Mouse (Mus musculus) megakaryocyte progenitor cell, adult 5-6 weeks (primary cell): ENCODE results near the gene Slf2. TPM values are rescaled to one million over a fixed set of nuclear protein-coding genes. Genes with fewer than 3 reads are reported as not detected.

ENCODE experiments used
- ATAC-seq: replicated peaks from 2 replicates; pipeline ENCODE4 v1.8.0; 2016; ENCODE audit warnings: mild to moderate bottlenecking, moderate TSS enrichment, inconsistent platforms; ENCODE audit not compliant: poor library complexity
- total RNA-seq, 2 experiments: library from RNA; stranded (forward) in 1 of 2; stranded (reverse) in 1 of 2; fragments of 157-497, 149-512 nt in 1 of 2; fragments of 200-1000 nt in 1 of 2; gene quantifications; 2 replicates each; pipeline versions ENCODE4 v1.2.3 to v1.2.4; 2015 to 2017

The Slf2 gene
- total RNA-seq, 2 experiments from 2014 or later, result 34.7 to 35.4 TPM

DNA sequence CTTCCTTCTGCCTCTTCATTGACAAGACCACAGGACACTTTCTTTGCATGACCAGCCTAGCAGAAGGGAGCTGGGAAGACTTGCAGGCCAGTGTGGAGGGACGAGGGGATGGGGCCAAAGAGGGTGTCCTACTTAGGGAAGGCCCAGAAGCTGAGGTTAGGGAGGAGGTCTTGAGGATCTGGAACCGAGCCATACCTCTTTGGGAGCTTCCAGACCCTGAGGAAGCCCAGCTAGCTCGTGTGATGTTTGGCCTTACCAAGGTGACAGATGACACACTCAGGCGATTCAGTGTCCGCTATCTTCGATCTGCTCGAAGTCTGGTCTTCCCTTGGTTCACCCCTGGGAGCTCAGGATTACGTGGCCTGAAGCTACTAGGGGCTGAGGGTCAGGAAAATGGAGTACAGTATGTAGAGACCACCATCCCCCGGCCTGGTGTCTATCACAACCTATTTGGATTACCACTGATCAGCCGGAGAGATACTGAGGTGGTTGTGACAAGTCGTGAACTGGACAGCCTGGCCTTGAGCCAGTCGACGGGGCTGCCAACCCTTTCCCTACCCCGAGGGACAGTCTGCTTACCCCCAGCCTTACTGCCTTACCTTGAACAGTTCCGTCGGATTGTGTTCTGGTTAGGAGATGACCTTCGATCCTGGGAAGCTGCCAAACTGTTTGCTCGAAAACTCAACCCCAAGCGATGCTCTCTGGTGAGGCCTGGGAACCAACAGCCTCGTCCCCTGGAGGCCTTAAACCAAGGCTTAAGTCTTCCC lies 76.7 kb downstream of the Slf2 start:
- no peak for ATAC-seq

DNA sequence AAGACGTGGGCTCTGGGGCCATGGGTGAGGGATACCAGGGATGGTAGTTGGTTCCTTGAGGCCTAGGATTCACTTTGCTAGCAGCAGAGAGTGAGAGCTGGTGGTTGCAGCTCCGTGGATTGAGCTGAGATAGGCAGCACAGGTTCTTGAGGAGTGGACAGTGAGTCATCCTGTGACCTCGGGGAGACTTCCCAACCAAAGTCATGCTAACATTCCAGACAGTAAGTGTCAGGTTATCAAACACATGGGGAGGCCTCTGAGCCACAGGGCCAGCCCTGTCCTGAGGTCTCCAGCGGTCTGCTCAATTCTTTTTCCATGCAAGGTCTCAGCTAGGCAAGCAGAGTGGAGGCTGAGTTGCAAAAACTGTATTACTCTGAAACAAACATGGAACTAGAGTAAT lies 79.7 kb downstream of the Slf2 start:
- ATAC-seq, result no peak

DNA sequence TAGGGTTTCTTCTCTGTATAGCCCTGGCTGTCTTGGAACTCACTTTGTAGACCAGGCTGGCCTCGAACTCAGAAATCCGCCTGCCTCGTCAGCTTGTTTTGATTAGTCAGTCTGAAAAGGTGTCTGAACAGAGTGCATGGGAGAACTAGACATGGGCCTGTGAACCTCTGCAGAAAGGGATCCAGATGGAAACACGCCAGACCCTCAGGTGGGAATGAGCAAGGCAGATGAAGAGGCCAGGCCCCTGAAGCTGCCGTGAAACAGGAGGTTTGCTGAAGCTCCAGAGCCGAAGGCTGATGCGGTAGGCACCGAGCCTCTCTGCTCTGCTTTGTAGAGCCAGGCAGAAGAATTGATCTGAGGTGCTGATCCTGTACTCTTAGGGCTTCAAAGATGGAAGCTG lies 81.3 kb downstream of the Slf2 start:
- no peak for ATAC-seq

- ATAC-seq, result no peak
Observed at GRCm38 (mm10) chr19:45012636-45013035, 81.7 kb downstream of the Slf2 start.

- ATAC-seq, result no peak
Observed at GRCm38 (mm10) chr19:45013581-45014225, 82.8 kb downstream of the Slf2 start.

DNA sequence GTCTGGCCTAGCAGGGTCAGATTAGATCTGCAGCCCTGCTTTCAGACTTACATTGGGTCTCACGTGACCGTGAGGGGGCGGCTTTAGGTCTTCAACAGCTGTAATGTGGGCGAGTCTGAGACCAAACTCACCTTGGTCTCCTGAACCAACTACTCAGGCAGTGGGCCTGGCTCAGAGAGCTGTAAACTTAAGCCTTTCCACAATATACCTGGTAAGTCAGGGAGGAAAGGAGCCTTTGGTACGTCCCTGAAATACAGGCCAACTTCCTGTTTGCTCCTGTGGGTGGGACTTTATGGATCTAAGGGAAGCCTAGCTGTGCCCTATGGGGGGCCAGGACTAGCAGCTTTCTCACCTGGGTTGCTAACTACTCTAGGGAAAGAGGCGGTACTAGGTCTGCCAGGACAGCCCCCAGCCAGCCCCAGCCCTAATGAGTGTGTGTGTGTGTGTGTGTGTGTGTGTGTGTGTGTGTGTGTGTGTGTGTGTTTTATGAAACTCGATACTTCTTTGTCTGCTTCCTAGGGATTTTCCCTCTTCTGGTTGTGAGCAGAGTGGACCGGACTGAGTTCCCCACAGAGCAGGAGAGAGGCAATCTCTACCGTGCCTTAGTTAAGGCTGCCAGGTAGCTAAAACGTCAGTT lies 83.5 kb downstream of the Slf2 start, which contains the start of gene Lzts2:
Gene Lzts2 (plus strand): TSS at position 80 of the 637 bp plus-strand sequence.
- ATAC-seq, result no peak

DNA sequence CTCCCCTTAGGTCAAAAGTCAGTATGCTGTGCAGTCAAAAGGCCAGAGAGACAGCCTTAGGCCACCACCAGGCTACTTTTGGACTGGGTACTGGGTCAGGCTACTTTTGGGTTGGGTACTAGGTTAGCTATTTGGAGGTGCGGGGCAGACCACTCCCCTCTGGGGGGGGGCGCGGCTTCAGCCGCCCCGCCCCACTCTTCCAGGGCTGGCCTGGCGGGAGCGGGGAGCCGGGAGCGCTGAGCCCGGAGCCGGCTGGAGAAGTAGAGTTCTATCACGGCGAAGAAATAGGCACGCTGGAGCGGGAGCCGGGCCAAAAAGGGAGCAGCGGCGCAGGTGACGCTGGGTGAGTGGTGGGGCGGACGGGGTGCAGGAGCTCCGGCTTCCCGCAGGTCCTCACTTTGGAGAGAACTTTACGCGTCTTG lies 84.0 kb downstream of the Slf2 start:
- ATAC-seq, result no peak

DNA sequence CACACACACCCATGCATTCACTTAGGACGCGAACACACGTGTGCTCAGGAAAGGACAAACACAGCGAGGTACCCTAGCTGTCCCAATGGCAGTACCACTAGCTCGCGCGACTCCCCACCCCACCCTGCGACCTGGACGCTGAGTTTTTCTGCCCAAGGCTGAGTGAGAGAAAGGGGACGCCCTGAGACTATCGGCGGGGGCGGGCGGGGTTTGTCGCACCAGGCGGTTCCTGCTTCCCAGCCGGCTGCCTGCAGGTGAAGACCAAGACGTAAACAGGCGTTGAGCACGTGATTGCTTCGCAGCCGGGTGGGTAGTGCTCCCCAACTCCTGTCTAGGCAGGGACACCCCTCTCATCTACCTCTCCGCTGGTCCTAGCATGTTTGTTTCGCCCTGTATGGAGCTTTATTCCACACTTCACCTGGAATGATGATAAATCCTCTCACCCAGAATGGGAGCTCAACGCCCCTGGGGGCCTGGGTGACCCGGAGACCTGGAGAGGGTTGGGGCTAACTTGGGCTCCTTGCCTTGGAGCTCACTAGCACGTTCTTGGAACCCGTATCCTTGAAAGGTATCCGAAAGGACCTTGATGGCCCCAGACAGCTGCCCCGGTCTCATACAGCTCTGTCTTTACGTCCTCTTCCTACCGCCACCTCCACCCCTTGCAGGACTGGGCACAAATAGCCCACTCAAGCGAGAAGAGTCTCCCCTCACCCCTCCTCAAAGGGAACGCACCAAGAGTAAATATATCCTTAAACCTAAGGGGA lies 84.7 kb downstream of the Slf2 start:
- ATAC-seq, result peak; percentile 30

DNA sequence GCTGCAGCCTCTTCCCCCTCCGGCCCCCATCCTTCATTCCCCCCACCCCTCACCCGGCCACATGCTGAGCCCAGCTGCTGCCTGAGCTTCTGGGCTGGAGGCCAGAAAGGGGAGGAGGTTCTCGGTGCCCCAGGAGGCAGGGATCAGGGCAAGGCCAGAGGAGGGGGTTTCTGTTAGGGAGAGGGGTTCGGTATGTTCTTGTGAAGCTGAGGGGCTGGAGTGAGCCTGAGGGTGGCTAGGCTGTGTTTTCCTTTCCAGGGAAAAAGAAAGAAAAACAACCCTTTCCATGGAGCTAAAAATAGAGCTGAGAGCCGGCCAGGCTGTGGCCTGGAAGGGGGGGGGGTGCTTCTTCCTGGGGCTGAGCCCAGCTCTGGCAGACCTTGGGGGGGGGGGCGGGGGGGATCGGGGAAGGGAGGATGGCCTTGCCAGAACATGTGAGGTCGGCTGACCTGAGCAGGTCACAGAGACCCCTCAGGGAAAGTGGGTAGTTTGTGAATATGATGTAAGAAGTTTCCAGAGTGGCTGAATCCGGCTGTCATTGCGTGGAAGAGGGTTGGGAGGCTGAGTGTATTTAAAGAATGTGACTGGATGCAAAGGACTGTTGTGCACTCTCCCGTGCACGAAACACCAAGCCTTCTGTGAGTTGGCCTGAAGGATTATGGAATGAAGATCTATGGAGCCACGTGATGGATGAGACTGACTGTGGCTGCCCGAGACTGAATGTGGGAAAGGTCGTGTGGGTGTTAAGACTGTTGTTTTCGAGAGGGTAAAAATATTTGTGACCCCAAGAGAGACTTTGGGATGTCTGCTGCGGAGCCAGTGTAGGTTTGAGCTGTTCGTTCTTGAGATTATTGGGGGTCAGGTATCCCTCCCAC lies 85.6 kb downstream of the Slf2 start:
- peak; percentile 10 for ATAC-seq

DNA sequence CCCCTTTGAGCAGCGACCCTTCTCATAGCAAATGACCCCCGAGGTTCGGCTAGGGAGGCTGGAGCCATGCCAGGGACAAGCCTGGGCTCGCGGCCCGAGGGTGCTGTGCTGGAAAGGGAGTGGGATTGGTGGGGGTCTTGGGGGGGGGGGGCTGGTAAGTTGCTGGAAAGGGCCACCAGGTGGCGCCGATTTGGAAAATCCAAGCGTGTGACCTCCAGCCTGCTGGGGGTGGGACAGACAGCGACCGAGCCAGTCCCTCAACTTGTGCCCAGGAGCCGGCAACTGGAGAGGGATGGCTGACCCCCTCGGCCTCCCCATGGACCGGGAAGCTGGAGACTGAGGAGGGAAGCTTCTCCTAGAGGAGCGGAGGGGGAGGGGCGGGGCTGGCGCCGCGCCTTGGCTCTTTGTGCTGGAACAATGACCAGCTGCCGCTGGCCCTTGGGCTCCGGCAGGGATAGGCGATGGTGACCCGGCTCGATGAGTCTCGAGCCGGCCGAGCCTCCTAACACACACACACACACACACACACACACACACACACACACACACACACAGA lies 86.3 kb downstream of the Slf2 start:
- ATAC-seq, result peak; percentile 27

GRCm38 (mm10) chr19:45017909-45018308 lies 87.0 kb downstream of the Slf2 start:
- ATAC-seq, result no peak

GRCm38 (mm10) chr19:45018351-45018831 lies 87.4 kb downstream of the Slf2 start:
- no peak for ATAC-seq

DNA sequence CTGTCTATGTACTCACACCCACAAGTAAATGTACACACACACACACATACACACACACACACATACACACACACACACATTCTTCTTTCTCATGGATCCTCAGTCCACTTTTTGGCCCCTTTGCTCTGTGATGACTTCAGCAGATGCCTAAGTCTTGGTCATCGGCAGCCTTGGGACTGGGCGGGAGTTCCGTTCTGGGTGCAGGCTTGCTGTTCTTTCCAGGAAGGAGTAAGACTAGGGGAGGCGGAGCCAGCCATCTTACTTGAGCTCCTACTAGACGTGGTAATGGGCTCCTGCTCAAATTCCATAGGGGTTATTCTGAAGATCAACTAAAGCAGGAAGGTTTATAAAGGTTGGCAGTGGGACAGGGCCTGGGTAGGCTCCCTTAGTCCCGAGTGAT lies 89.4 kb downstream of the Slf2 start:
- no peak for ATAC-seq

GRCm38 (mm10) chr19:45021362-45021761 lies 90.4 kb downstream of the Slf2 start:
- ATAC-seq, result no peak

GRCm38 (mm10) chr19:45023993-45024392 lies 93.0 kb downstream of the Slf2 start:
- no peak for ATAC-seq

DNA sequence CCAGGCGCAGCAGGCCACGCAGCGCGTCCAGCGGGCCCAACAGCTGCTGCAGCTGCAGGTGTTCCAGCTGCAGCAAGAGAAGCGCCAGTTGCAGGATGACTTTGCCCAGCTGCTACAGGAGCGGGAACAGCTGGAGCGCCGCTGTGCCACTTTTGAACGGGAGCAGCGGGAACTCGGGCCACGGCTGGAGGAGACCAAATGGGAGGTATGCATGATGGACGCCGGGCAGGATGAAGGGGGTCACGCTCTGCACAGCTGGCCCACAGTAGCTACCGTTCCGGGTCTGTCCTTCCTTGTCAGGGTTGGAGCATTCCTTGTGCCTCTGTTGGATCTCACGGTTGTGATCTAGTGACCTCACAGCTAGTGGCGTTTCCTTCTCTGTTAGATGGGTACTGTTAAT lies 93.8 kb downstream of the Slf2 start:
- no peak for ATAC-seq

GRCm38 (mm10) chr19:45025937-45026568 lies 95.1 kb downstream of the Slf2 start:
- no peak for ATAC-seq

DNA sequence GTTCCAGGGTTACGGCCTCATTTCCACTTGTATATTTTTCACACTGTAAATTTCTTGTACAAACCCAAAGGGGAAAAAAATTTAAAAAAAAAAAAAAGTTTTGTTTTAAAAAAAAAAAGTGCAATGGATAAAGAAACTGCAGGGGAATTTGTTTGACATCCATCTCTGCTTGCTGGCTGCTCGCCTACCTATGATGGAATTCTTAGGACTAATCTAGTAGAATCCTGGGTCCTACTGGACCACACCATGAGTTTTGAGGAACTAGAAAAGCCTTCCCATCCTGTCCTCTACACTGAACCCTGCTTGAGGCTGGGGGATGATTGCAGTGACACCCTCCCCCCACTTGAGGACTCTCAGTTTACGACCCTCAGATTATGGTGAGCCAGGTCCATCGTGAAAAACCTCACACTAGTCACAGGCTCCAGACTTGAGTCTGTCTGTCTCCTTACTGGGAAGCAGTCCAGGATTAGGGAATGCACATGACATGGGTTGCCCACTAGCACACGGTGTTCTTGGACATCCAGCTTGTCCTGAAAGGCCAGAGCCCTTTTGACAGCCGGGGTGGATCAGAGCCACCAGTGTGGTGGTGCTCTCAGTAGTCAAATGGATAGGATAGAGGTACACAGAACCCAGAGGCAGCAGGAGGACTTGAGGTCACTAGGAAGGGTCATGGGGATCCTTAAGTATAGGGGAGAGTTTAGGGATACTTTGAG lies 96.2 kb downstream of the Slf2 start:
- ATAC-seq, result no peak

- ATAC-seq, result no peak
Observed at GRCm38 (mm10) chr19:45027848-45028247, 96.9 kb downstream of the Slf2 start.
